In genomic region chr4:43058753-43059654, GRCm38 (mm10) we compare ENCODE assay signal across 8 mouse cellular contexts. TPM values are rescaled to one million over a fixed set of nuclear protein-coding genes. Genes with fewer than 3 reads are reported as not detected.
DNase-seq lines count a peak whose midpoint lies in the region; ATAC-seq and TF ChIP-seq lines count a peak whose summit lies in the region.

Unc13b (plus strand) TSS chr4:43058953.

- peak within 1 kb of the TSS; percentile 69 for H3K4me2 ChIP-seq in forebrain, embryonic 15.5 days (replicated peaks)

- peak; percentile 15 for ATAC-seq in G1E (ENCODE audit: extremely low read depth, insufficient number of reproducible peaks, low FRiP score, poor library complexity, severe bottlenecking)
- peak; percentile 99 for ATAC-seq in forebrain, embryonic 15.5 days (replicated peaks)
- ATAC-seq in neutrophil, adult 5-6 weeks (ENCODE audit: extremely low read depth, insufficient number of reproducible peaks, low FRiP score, poor library complexity, severe bottlenecking) = peak; percentile 69

- H3K9me3 ChIP-seq in G1E (replicated peaks) = peaks cover 8% of the 10 kb centered on the region
- H3K9me3 ChIP-seq in forebrain, embryonic 15.5 days = no peaks in the 10 kb centered on the region

- H3K27me3 ChIP-seq in G1E (ENCODE audit: insufficient read depth, low read length) = peaks cover 29% of the 10 kb centered on the region
- H3K27me3 ChIP-seq in forebrain, embryonic 15.5 days = no peaks in the 10 kb centered on the region

- peak within 1 kb of the TSS; percentile 59 for H3K9ac ChIP-seq in forebrain, embryonic 15.5 days (replicated peaks)

- intact Hi-C loops in heart, postnatal 10 days (cut with DNase I) = loop anchor here (5.0 kb wide), 1 partner anchor 183 kb away; no protein-coding TSS in a partner anchor

- H3K4me1 ChIP-seq in G1E (ENCODE audit: insufficient read depth, low read depth, low read length) = peaks cover 12% of the 10 kb centered on the region
- peaks cover 21% of the 10 kb centered on the region; the same call in 1 of the 2 replicates for H3K4me1 ChIP-seq in forebrain, embryonic 15.5 days

- DNase-seq in G1E (ENCODE audit: low spot score) = peak; percentile 43
- DNase-seq in cerebellum, adult 18-20 months = peak; percentile 90 to 94
- peak; percentile 92 to 94 for DNase-seq in heart, postnatal 10 days
- DNase-seq in kidney, postnatal 4 days = peak; percentile 94 to 96
- DNase-seq in lung, adult 18-20 months = peak; percentile 97
- peak; percentile 98 for DNase-seq in testis, postnatal 14 days (ENCODE audit: low spot score)

- H3K27ac ChIP-seq in forebrain, embryonic 15.5 days (replicated peaks) = peak within 1 kb of the TSS; percentile 88

- H3K36me3 ChIP-seq in G1E (replicated peaks) = no peaks in the 10 kb centered on the region
- H3K36me3 ChIP-seq in forebrain, embryonic 15.5 days = no peaks in the 10 kb centered on the region

- H3K4me3 ChIP-seq in G1E (ENCODE audit: low read depth, low read length) = peak within 1 kb of the TSS; percentile 69
- peak within 1 kb of the TSS; percentile 68 for H3K4me3 ChIP-seq in forebrain, embryonic 15.5 days

- under 1% methylated on average over 84 of the region's 90 CpGs for WGBS in forebrain, embryonic 15.5 days

- no peak for TF ChIP-seq CTCF in G1E (IDR thresholded peaks at IDR 0.05; ENCODE audit: low read depth, low read length)

RNA-seq across cellular contexts. Expression of gene Unc13b, which starts in this region (rescaled TPM):
- total RNA-seq in G1E (2014; fragmentation: Nextera tagmentation) (0.63 and 3.9 TPM in 2 replicates), G1E (2017) (4.0 and 5.5 TPM in 2 replicates)
- 0.36 and 0.56 TPM in 2 replicates for polyA plus RNA-seq in G1E (2012)
- polyA plus RNA-seq in forebrain, embryonic 15.5 days (2015; fragmentation: Nextera tagmentation; extraction: Ambion mirVana) = 17.9 and 18.7 TPM in 2 replicates
- total RNA-seq in heart, postnatal 10 days (2021) = 10 to 100 TPM; 28.3 to 31.4 TPM
- 0.74 and 0.93 TPM in 2 replicates for total RNA-seq in neutrophil, adult 5-6 weeks (2017)

Comparison
In these comparisons a context has a peak if more than half of its experiments do, and no peak if none do; other contexts are left out.
1. Peak in every context shown above with its lines: DNase-seq, ATAC-seq, H3K4me3 ChIP-seq and H3K27ac ChIP-seq.
2. RNA of gene Unc13b (total RNA-seq): 28.3 to 31.4 TPM in heart, postnatal 10 days; 0.63 to 5.5 TPM in G1E and 0.74 to 0.93 TPM in neutrophil, adult 5-6 weeks; every median in the first group is over 4 times any median in the second.
3. RNA of gene Unc13b (polyA plus RNA-seq): 17.9 to 18.7 TPM in forebrain, embryonic 15.5 days; 0.36 to 0.56 TPM in G1E; every median in the first group is over 10 times any median in the second.
4. Peak in ATAC-seq in neutrophil, adult 5-6 weeks; RNA of the gene not detected or under 1 TPM.
5. ATAC-seq: peak in every context shown above with its lines; median percentile 99 in forebrain, embryonic 15.5 days; 69 in neutrophil, adult 5-6 weeks; 15 in G1E.
6. DNase-seq: peak in every context shown above with its lines; median percentile 98 in testis, postnatal 14 days; 97 in lung, adult 18-20 months; 95 in kidney, postnatal 4 days; 93 in heart, postnatal 10 days; 92 in cerebellum, adult 18-20 months; 43 in G1E.